Mouse (Mus musculus) brain, embryonic 14.5 days (tissue): ENCODE results near the gene Ppp2r5e.

Experiments
- CTCF ChIP-seq: fragments of 200-500 bp; IDR thresholded peaks from 2 replicates; pipeline ENCODE4 v1.5.1; 2012; ENCODE audit warnings: inconsistent platforms, mild to moderate bottlenecking, moderate library complexity, borderline replicate concordance; ENCODE audit not compliant: insufficient read depth, insufficient read length; ENCODE audit errors: extremely low read depth
- POLR2A ChIP-seq: fragments of 200-500 bp; IDR thresholded peaks from 2 replicates; pipeline ENCODE4 v1.6.1; 2012; ENCODE audit warnings: mild to moderate bottlenecking, inconsistent platforms, borderline replicate concordance; ENCODE audit not compliant: poor library complexity, insufficient read depth, insufficient read length, severe bottlenecking; ENCODE audit errors: extremely low read depth

DNA sequence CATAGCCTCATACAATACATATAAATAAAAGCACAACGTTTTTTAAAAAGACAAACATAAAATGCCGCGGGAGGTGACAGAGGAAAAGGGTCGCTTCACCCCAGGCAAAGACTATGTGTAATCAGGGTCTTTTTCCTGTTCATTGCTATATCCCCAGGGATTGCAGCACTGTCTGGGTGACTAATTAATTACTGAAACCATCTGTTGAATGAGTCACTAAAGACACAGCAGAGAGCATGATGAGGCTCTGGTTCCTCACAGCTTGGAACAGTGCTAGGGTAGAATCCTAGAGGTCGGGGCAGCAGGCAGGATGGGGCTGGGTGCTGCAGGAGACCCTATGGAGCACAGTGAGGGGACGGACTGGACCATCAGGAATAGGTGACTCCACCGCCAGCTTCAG lies 170.2 kb downstream of the Ppp2r5e start:
- TF ChIP-seq POLR2A (no peak), CTCF (no peak)
